Mouse (Mus musculus) adrenal gland, postnatal 14 days (tissue): ENCODE data around the gene Csf1. TPM values are rescaled to one million over a fixed set of nuclear protein-coding genes. Genes with fewer than 3 reads are reported as not detected.

Source experiments
- DNase-seq: peaks from one replicate; pipeline ENCODE4 v3.0.0; 2021; ENCODE audit warnings: mixed read lengths
- total RNA-seq: library from RNA; stranded (reverse); gene quantifications from 2 replicates; pipeline ENCODE4 v1.2.3, GENCODE M21; 2021

Csf1 gene
- total RNA-seq, 1 experiment from 2014 or later = 17.4 TPM

GRCm38 (mm10) chr3:107703675-107704370, 56.4 kb downstream of the Csf1 start:
- DNase-seq = peak; percentile 30

GRCm38 (mm10) chr3:107701767-107702394, 58.4 kb downstream of the Csf1 start:
- DNase-seq = no peak

- DNase-seq = no peak
Observed at GRCm38 (mm10) chr3:107700625-107701024, 59.6 kb downstream of the Csf1 start.

GRCm38 (mm10) chr3:107696910-107697309, 63.4 kb downstream of the Csf1 start:
- DNase-seq = no peak

DNA sequence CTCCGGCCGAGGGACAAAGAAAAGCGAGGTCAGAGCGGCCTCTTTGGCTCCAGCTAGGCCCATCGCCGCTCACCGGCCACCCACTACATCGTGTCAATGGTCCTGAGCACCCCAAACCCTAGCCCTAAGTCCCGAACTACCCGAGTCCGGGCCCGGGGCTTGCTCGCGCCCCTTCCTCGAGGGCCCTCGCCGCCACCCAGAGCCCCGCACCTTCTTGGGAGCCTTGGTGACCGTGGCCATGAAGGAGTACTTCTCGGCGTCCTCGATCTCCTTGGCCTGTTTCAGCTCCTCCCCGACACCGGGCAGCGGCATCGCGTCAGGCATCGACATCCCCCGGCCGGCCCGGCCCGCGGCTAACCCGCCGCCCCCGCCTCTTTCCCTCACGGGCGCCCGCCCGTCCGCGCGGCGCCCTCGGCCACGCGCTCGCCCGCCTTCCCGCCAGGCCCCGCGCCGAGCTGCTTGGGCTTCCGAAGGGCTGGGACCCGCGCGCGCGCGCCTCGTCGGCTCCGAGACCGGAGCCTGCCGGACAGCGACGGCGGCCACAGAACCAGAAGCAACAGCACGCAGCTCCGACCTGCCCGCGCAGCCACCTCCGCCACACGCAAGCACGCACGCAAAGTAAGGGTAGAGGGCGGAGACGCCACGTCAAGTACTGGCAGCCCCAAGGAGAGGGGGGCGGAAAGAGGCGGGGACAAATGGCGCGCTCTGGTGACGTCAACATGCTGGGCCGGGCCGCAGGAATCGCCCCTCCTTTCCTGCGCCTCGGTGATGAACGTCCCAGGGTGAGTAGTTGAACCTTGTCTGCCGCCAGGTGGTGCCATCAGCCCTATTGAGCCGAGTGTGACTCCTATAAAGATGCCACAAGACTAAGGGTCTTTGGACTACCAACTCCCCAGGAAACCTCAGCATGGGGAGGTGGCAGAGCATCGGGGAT, 64.1 kb downstream of the Csf1 start, which contains the start of gene Ahcyl1:
Ahcyl1 (minus strand) TSS at position 613 of the 934 bp plus-strand sequence.
- DNase-seq = peak; percentile 99

- no peak for DNase-seq
Observed at GRCm38 (mm10) chr3:107695219-107695947, 64.9 kb downstream of the Csf1 start.

DNA sequence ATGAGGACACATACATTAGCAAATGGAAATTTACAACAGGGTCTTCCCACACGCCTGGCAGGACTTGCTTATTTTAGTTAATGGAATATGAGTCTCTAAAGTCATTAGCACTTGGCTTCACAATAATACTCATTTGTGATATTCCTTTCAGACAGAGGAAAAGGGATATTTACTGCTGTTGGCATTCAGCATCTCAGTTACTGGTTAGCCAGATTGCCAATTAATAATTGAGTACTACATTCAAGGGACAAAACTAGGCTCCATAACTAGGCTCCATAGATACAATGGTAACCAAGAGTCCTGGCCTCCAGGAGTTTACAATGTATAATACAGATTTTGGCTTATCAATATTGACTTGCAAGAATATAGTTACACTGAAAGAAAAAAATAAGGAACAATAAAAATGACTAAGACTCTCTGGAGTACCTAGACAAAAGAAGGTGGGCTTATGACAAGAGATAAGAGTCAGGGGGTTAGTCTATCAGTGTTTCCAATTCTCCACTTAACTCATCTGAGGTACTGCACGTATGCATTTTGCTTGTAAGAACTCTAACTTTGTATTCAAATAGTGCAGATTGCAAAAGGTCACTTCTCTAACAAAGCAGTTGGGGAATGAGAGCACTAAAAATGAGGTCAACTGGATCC, 65.9 kb downstream of the Csf1 start:
- no peak for DNase-seq

Other genes starting within 250 kb of the Csf1 start
- 3.1 and 3.3 TPM in 2 replicates for gene Slc6a17, start 242.5 kb downstream of the Csf1 start, total RNA-seq
- gene Ubl4b, start 205.4 kb downstream of the Csf1 start, total RNA-seq = not detected in 2 replicates
- not detected in 2 replicates for gene Alx3, start 165.4 kb downstream of the Csf1 start, total RNA-seq
- gene Gm10961, start 129.1 kb downstream of the Csf1 start, total RNA-seq = not detected in 2 replicates
- 33.5 TPM in 2 replicates for gene Strip1, start 128.8 kb downstream of the Csf1 start, total RNA-seq
- gene Ahcyl1, start 63.9 kb downstream of the Csf1 start, total RNA-seq = 272 and 320 TPM in 2 replicates
- gene Eps8l3, start 116.8 kb upstream of the Csf1 start, total RNA-seq = not detected in 2 replicates
- 28.2 and 30.2 TPM in 2 replicates for gene Gstm5, start 135.4 kb upstream of the Csf1 start, total RNA-seq
- gene Gstm7, start 171.3 kb upstream of the Csf1 start, total RNA-seq = 52.8 and 70.5 TPM in 2 replicates
- 3.3 and 5.9 TPM in 2 replicates for gene Gstm6, start 183.3 kb upstream of the Csf1 start, total RNA-seq
- 2.1 TPM in 1 of 2 replicates, not detected in the other for gene Gstm3, start 208.8 kb upstream of the Csf1 start, total RNA-seq
- 109 and 111 TPM in 2 replicates for gene Gstm2, start 226.0 kb upstream of the Csf1 start, total RNA-seq